Mouse (Mus musculus): ENCODE measurements around the gene Gsg1. TPM values are rescaled to one million over a fixed set of nuclear protein-coding genes. Genes with fewer than 3 reads are reported as not detected.

The Gsg1 gene
- total and polyA plus RNA-seq, 2 experiments from 2014 or later = 1.1 TPM; not detected in 1

- H3K4me1 ChIP-seq (ENCODE audit: control insufficient read depth, insufficient read depth) = no peaks in the 10 kb centered on the region
- no peaks in the 10 kb centered on the region for H3K36me3 ChIP-seq (replicated peaks; ENCODE audit: control insufficient read depth, insufficient read depth, low read length)
- no peak overlapping the region for H3K4me2 ChIP-seq (ENCODE audit: low read depth, low read length)
- no peak for TF ChIP-seq CTCF (IDR thresholded peaks at IDR 0.05; ENCODE audit: low read depth)
- no peak for TF ChIP-seq EP300 (IDR thresholded peaks at IDR 0.05; ENCODE audit: low read depth)
- no peak for DNase-seq (ENCODE audit: low spot score)
- H3K9me3 ChIP-seq (replicated peaks; ENCODE audit: control insufficient read depth, low read length) = 0 out of 2 replicates have a peak, but pooled peaks cover 3% of the 10 kb centered on the region
- no peak overlapping the region for H3K4me3 ChIP-seq (ENCODE audit: low read depth, low read length)
- H3K27me3 ChIP-seq (ENCODE audit: control insufficient read depth, insufficient read depth, low read length) = no peaks in the 10 kb centered on the region
- ATAC-seq (ENCODE audit: insufficient read depth, low read depth) = no peak
- H3K27ac ChIP-seq (ENCODE audit: low read depth) = no peak overlapping the region
- no peak overlapping the region for H3K9ac ChIP-seq (replicated peaks; ENCODE audit: low read depth, low read length)
Observed at GRCm38 (mm10) chr6:135268392-135268791, 14.2 kb upstream of the Gsg1 start.

GRCm38 (mm10) chr6:135267221-135267620, 13.1 kb upstream of the Gsg1 start:
- DNase-seq (ENCODE audit: low spot score) (no peak), ATAC-seq (ENCODE audit: insufficient read depth, low read depth) (no peak)
- Histone ChIP-seq H3K9me3 (replicated peaks; ENCODE audit: control insufficient read depth, low read length) (0 out of 2 replicates have a peak, but pooled peaks cover 3% of the 10 kb centered on the region), H3K27me3 (ENCODE audit: control insufficient read depth, insufficient read depth, low read length) (no peaks in the 10 kb centered on the region), H3K4me3 (ENCODE audit: low read depth, low read length) (no peak overlapping the region), H3K27ac (ENCODE audit: low read depth) (no peak overlapping the region), H3K4me1 (ENCODE audit: control insufficient read depth, insufficient read depth) (no peaks in the 10 kb centered on the region), H3K9ac (replicated peaks; ENCODE audit: low read depth, low read length) (no peak overlapping the region), H3K4me2 (ENCODE audit: low read depth, low read length) (no peak overlapping the region), H3K36me3 (replicated peaks; ENCODE audit: control insufficient read depth, insufficient read depth, low read length) (no peaks in the 10 kb centered on the region)
- TF ChIP-seq CTCF (IDR thresholded peaks at IDR 0.05; ENCODE audit: low read depth) (no peak), EP300 (IDR thresholded peaks at IDR 0.05; ENCODE audit: low read depth) (no peak)
- WGBS = 64% methylated on average over 3 of the region's 3 CpGs

GRCm38 (mm10) chr6:135266056-135266455, 11.9 kb upstream of the Gsg1 start:
- Histone ChIP-seq H3K36me3 (replicated peaks; ENCODE audit: control insufficient read depth, insufficient read depth, low read length) (no peaks in the 10 kb centered on the region), H3K4me2 (ENCODE audit: low read depth, low read length) (no peak overlapping the region), H3K4me1 (ENCODE audit: control insufficient read depth, insufficient read depth) (no peaks in the 10 kb centered on the region), H3K9ac (replicated peaks; ENCODE audit: low read depth, low read length) (no peak overlapping the region), H3K27ac (ENCODE audit: low read depth) (no peak overlapping the region), H3K27me3 (ENCODE audit: control insufficient read depth, insufficient read depth, low read length) (no peaks in the 10 kb centered on the region), H3K4me3 (ENCODE audit: low read depth, low read length) (no peak overlapping the region), H3K9me3 (replicated peaks; ENCODE audit: control insufficient read depth, low read length) (0 out of 2 replicates have a peak, but pooled peaks cover 3% of the 10 kb centered on the region)
- DNase-seq (ENCODE audit: low spot score) = no peak
- TF ChIP-seq EP300 (IDR thresholded peaks at IDR 0.05; ENCODE audit: low read depth) (no peak), CTCF (IDR thresholded peaks at IDR 0.05; ENCODE audit: low read depth) (no peak)
- WGBS = 93% methylated on average over 1 of the region's 1 CpGs
- ATAC-seq (ENCODE audit: insufficient read depth, low read depth) = no peak

- TF ChIP-seq EP300 (IDR thresholded peaks at IDR 0.05; ENCODE audit: low read depth) = no peak
- no peak for TF ChIP-seq CTCF (IDR thresholded peaks at IDR 0.05; ENCODE audit: low read depth)
- no peak overlapping the region for H3K4me3 ChIP-seq (ENCODE audit: low read depth, low read length)
- H3K27me3 ChIP-seq (ENCODE audit: control insufficient read depth, insufficient read depth, low read length) = no peaks in the 10 kb centered on the region
- no peak overlapping the region for H3K9ac ChIP-seq (replicated peaks; ENCODE audit: low read depth, low read length)
- H3K4me1 ChIP-seq (ENCODE audit: control insufficient read depth, insufficient read depth) = no peaks in the 10 kb centered on the region
- H3K9me3 ChIP-seq (replicated peaks; ENCODE audit: control insufficient read depth, low read length) = 0 out of 2 replicates have a peak, but pooled peaks cover 3% of the 10 kb centered on the region
- no peaks in the 10 kb centered on the region for H3K36me3 ChIP-seq (replicated peaks; ENCODE audit: control insufficient read depth, insufficient read depth, low read length)
- DNase-seq (ENCODE audit: low spot score) (no peak), ATAC-seq (ENCODE audit: insufficient read depth, low read depth) (no peak)
- H3K4me2 ChIP-seq (ENCODE audit: low read depth, low read length) = no peak overlapping the region
- 92% methylated on average over 6 of the region's 6 CpGs for WGBS
- no peak overlapping the region for H3K27ac ChIP-seq (ENCODE audit: low read depth)
Observed at GRCm38 (mm10) chr6:135264136-135264535, 10.0 kb upstream of the Gsg1 start.

GRCm38 (mm10) chr6:135262565-135262964, 8.4 kb upstream of the Gsg1 start:
- 66% methylated on average over 2 of the region's 2 CpGs for WGBS
- TF ChIP-seq CTCF (IDR thresholded peaks at IDR 0.05; ENCODE audit: low read depth) (no peak), EP300 (IDR thresholded peaks at IDR 0.05; ENCODE audit: low read depth) (no peak)
- no peaks in the 10 kb centered on the region for H3K36me3 ChIP-seq (replicated peaks; ENCODE audit: control insufficient read depth, insufficient read depth, low read length)
- H3K4me1 ChIP-seq (ENCODE audit: control insufficient read depth, insufficient read depth) = no peaks in the 10 kb centered on the region
- H3K4me3 ChIP-seq (ENCODE audit: low read depth, low read length) = no peak overlapping the region
- H3K4me2 ChIP-seq (ENCODE audit: low read depth, low read length) = no peak overlapping the region
- 0 out of 2 replicates have a peak, but pooled peaks cover 3% of the 10 kb centered on the region for H3K9me3 ChIP-seq (replicated peaks; ENCODE audit: control insufficient read depth, low read length)
- no peak for ATAC-seq (ENCODE audit: insufficient read depth, low read depth)
- H3K27ac ChIP-seq (ENCODE audit: low read depth) = no peak overlapping the region
- DNase-seq (ENCODE audit: low spot score) = no peak
- H3K9ac ChIP-seq (replicated peaks; ENCODE audit: low read depth, low read length) = no peak overlapping the region
- no peaks in the 10 kb centered on the region for H3K27me3 ChIP-seq (ENCODE audit: control insufficient read depth, insufficient read depth, low read length)

GRCm38 (mm10) chr6:135261124-135261523, 7.0 kb upstream of the Gsg1 start:
- H3K27ac ChIP-seq (ENCODE audit: low read depth) = no peak overlapping the region
- ATAC-seq (ENCODE audit: insufficient read depth, low read depth) (no peak), DNase-seq (ENCODE audit: low spot score) (no peak)
- no peak overlapping the region for H3K9ac ChIP-seq (replicated peaks; ENCODE audit: low read depth, low read length)
- WGBS = 79% methylated on average over 9 of the region's 9 CpGs
- no peaks in the 10 kb centered on the region for H3K4me1 ChIP-seq (ENCODE audit: control insufficient read depth, insufficient read depth)
- no peaks in the 10 kb centered on the region for H3K36me3 ChIP-seq (replicated peaks; ENCODE audit: control insufficient read depth, insufficient read depth, low read length)
- no peak overlapping the region for H3K4me3 ChIP-seq (ENCODE audit: low read depth, low read length)
- TF ChIP-seq CTCF (IDR thresholded peaks at IDR 0.05; ENCODE audit: low read depth) (no peak), EP300 (IDR thresholded peaks at IDR 0.05; ENCODE audit: low read depth) (no peak)
- no peak overlapping the region for H3K4me2 ChIP-seq (ENCODE audit: low read depth, low read length)
- no peaks in the 10 kb centered on the region for H3K27me3 ChIP-seq (ENCODE audit: control insufficient read depth, insufficient read depth, low read length)
- 0 out of 2 replicates have a peak, but pooled peaks cover 3% of the 10 kb centered on the region for H3K9me3 ChIP-seq (replicated peaks; ENCODE audit: control insufficient read depth, low read length)

Measured in heart, postnatal 0 days (tissue).